Mouse (Mus musculus) mature B cell (primary cell): ENCODE data around the gene Hist1h2ad.
"Not testable (repeated sequence)": the region's sequence is repeated elsewhere in the genome, so short reads cannot be mapped to it uniquely, and the experiment has no call there.

Source experiments
- in situ Hi-C: fragments of 300-500 bp; cut with MboI; formaldehyde crosslinking; loops from 2 replicates; pipeline ENCODE4 v1.14.3; 2019

The Hist1h2ad gene

DNA sequence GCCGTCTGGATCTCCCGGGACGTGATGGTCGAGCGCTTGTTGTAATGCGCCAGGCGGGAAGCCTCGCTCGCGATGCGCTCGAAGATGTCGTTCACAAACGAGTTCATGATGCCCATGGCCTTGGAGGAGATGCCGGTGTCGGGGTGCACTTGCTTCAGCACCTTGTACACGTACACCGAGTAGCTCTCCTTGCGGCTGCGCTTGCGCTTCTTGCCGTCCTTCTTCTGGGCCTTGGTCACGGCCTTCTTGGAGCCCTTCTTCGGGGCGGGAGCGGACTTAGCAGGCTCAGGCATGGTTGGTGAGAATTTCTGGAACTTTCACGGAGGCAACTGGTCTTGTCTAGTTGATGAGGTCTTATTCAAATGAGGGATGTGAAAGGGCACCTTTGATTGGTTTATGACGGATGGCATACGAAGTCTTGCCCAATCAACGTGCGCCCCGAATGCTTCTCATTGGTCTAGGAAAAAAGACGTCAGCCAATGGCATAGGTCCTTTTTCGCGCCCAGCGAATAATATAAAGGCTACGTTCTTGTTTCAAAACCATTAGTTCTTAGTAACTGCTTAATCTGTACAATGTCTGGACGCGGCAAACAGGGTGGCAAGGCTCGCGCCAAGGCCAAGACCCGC lies at the start of gene Hist1h2ad, which contains the start of gene Hist1h2bf:
Gene Hist1h2ad (plus strand): TSS at position 484 of the 627 bp plus-strand sequence.
Gene Hist1h2bf (minus strand): TSS at position 299 of the 627 bp plus-strand sequence.
- in situ Hi-C loops = not testable (repeated sequence)

GRCm38 (mm10) chr13:23524654-23525053 lies 49.5 kb upstream of the Hist1h2ad start:
- in situ Hi-C loops = loop anchor here (5.0 kb wide), 1 partner anchor 1482 kb away; the partner anchor contains the start of genes Hist1h2ag, Hist1h2bj and Hist1h4i

GRCm38 (mm10) chr13:23525901-23526300 lies 48.3 kb upstream of the Hist1h2ad start:
- in situ Hi-C loops = no loop called here

GRCm38 (mm10) chr13:23526312-23526711 lies 47.9 kb upstream of the Hist1h2ad start:
- in situ Hi-C loops = no loop called here

DNA sequence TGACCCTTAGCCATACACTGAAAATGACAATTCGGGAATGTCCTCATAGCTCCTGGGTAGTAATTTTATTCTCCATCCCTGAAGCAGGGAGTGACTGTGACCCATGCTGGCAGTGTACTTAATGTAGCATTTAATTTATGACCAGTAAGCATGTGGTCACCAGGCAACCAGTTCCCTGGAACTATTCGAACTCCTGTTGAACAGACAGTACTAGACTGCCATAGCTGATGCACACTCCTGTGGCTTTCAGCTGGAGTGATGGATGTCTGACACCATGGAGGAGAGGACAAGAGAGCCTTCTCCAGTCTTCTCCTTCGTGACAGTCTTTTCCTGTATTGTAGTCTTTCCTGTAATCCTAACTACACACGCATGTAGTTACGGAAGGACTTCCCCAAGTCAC lies 45.2 kb upstream of the Hist1h2ad start:
- in situ Hi-C loops = no loop called here

- in situ Hi-C loops = loop anchor here (5.0 kb wide), 1 partner anchor 38 kb away; no protein-coding TSS in a partner anchor
These were observed 44.6 kb upstream of the Hist1h2ad start for GRCm38 (mm10) chr13:23529480-23530165.

GRCm38 (mm10) chr13:23530181-23530900 lies 43.8 kb upstream of the Hist1h2ad start:
- in situ Hi-C loops = loop anchor here (5.0 kb wide), 1 partner anchor 37 kb away; no protein-coding TSS in a partner anchor

- in situ Hi-C loops = loop anchor here (5.0 kb wide), 1 partner anchor 36 kb away; no protein-coding TSS in a partner anchor
These were observed 43.0 kb upstream of the Hist1h2ad start, which contains the start of gene Hist1h4h for GRCm38 (mm10) chr13:23530901-23531875. Gene Hist1h4h (plus strand): TSS chr13:23531050.

- in situ Hi-C loops = loop anchor here (5.0 kb wide), 1 partner anchor 35 kb away; no protein-coding TSS in a partner anchor
These were observed 41.7 kb upstream of the Hist1h2ad start for GRCm38 (mm10) chr13:23532262-23533075.

- in situ Hi-C loops = loop anchor here (5.0 kb wide), 1 partner anchor 34 kb away; no protein-coding TSS in a partner anchor
These were observed 40.4 kb upstream of the Hist1h2ad start, which contains the start of gene Hist1h2af for GRCm38 (mm10) chr13:23533560-23534367. Gene Hist1h2af (plus strand): TSS chr13:23533906.

- in situ Hi-C loops = loop anchor here (5.0 kb wide), 1 partner anchor 33 kb away; no protein-coding TSS in a partner anchor
These were observed 39.6 kb upstream of the Hist1h2ad start for GRCm38 (mm10) chr13:23534368-23535131.

GRCm38 (mm10) chr13:23535137-23536075 lies 38.8 kb upstream of the Hist1h2ad start, which contains the start of gene Hist1h3g:
Gene Hist1h3g (plus strand): TSS chr13:23535422.
- in situ Hi-C loops = not testable (repeated sequence)

DNA sequence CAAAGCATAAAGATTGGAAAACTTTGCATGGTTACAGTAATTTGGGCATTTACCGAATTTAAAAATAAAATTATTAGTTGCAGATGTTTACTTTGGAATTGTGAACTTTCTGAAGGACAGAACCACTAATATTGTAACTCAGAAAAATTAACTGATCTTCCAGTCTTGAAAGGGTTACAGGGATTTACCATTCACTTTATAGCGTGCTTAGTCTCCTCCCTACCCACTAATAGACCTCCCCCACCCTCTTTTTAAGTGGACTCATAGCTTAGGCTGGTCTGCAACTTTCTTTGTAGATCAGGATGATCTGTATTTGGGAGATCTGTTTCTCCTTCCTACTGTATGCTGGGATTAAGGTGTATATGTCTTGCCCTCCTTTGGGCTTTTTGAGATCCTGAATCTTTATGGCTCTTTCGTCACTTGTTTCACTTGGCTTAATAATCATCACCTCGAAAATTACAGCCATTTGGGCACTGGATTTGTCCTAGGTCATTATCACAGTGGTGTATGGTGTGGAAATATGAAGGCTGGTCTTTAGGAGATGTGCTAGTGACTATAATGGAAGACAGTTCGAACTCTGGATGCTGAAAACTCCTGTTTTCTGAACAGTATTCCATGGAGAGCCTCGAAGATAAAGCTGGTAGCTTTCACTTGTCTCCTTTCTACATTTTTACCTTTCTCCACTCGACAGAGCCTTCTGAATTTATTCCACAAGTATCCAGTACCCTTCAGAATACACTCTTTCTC lies 37.9 kb upstream of the Hist1h2ad start:
- in situ Hi-C loops = no loop called here

DNA sequence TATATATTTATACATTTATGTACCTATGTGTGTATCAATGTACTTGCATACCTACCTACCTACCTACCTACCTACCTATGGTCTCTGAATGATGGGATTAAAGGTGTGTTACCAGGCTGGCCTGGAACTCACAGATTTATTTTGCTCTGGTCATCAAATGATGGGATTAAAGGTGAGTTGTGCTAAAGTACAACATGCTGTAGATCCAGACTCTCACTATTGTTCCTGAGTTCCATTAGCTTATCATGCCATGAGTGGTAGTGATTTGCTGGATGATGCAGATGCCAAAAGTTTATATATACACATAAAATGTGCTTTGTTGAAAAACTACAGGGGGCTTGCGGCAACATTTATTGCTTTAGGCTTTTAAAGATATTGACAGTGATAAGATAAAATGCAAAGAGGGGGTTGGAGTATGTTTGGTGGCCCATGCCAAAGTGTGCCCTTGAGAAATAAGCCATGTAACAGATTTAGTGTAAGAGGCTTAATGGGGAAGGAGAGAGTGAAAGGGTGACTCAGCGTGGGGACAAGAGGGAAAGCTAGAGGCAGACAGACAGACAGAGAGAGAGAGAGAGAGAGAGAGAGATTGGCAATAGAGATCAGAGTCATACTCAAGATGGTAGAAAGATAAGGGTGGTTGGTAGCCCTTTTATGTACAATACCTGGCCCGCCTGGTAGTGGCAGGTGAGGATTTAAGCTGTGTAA lies 37.0 kb upstream of the Hist1h2ad start:
- in situ Hi-C loops = no loop called here

- in situ Hi-C loops = no loop called here
These were observed 35.9 kb upstream of the Hist1h2ad start for GRCm38 (mm10) chr13:23538249-23538648.

DNA sequence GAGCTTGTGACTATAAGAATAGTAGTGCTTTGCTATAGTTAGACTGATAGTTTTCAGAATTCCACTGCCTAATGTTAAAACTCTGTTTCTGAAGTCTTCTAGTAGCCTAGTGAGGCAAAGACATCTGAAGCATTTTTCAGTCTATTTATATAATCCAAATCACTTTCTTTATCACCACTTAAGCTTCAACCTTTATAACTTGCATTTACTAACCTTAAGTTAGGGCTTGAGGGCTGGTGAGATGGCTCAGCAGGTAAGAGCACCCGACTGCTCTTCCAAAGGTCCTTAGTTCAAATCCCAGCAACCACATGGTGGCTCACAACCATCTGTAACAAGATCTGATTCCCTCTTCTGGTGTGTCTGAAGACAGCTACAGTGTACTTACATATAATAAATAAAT lies 34.4 kb upstream of the Hist1h2ad start:
- in situ Hi-C loops = not testable (repeated sequence)
